Mouse (Mus musculus): ENCODE results near the gene Colca2. TPM values are rescaled to one million over a fixed set of nuclear protein-coding genes. Genes with fewer than 3 reads are reported as not detected.
A peak's percentile ranks its signal among the peaks of the same experiment; 100 is the strongest.

Gene Colca2
- total RNA-seq (2015) (not detected in 2 replicates), total RNA-seq (2017) (not detected in 2 replicates)

- ATAC-seq (ENCODE audit: poor library complexity, severe bottlenecking): peak; percentile 53
These were observed at the start of gene Colca2 for GRCm38 (mm10) chr9:51278500-51279381. Gene Colca2, minus strand, starts transcription at chr9:51278569.

DNA sequence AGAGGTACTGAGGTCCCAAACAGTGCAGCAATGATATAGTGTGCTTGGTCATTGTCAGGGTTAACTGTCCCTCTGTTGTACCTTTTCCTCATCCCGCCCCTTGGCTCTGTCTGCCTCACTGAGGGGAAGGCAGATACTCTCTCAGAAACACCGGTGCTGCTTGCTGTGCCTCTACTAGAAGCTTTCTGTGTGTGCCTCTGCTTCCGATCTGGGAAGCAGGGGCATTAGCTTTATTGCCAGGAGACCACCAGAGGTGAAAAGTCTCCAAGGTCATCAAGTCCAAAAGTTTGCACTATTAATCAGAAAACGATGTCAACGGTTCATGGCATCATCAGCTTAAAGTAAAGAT lies 49.2 kb upstream of the Colca2 start:
- no peak for ATAC-seq (ENCODE audit: poor library complexity, severe bottlenecking)

DNA sequence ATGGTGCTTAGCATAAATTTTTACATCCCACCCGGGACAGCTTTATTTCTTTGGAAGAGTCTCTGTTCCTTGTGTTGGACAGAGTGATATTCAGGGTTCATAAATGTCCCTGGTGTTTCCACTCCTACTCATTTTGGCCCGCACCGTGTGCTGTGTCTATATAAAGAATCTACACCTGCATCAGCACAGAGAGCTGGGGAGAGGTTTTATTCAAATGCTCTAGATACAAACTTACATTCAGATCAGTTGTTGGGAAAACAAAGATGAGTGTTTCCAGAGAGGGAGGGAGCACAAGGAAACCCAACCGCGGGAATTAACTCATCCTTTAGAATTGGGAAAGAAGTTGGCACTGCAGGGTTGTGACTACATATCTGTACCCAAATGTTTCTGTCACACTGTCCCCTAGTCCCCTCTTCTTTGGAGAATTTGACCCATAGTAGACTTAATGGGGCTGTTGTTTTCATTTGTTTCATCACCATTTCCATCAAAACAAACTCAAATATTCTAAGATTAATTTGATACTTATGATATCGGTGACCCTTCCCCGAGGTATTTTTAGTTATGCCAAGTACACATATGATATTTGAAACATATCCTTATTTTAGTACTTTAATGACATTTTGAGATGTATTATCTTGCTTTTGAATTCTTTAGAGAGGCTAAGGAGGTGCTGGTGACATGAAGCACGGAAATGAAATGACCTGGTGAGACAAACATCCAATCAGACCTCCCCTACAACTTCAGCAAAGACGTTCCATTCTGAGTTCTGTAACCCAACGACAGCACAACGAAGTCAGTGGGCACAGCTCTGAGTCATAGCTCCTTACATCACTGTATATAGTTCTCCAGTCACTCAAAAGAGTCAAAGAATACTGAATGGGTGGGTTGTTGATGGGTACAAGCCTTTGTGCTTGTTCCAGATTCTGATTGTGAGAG lies 48.5 kb upstream of the Colca2 start:
- no peak for ATAC-seq (ENCODE audit: poor library complexity, severe bottlenecking)

DNA sequence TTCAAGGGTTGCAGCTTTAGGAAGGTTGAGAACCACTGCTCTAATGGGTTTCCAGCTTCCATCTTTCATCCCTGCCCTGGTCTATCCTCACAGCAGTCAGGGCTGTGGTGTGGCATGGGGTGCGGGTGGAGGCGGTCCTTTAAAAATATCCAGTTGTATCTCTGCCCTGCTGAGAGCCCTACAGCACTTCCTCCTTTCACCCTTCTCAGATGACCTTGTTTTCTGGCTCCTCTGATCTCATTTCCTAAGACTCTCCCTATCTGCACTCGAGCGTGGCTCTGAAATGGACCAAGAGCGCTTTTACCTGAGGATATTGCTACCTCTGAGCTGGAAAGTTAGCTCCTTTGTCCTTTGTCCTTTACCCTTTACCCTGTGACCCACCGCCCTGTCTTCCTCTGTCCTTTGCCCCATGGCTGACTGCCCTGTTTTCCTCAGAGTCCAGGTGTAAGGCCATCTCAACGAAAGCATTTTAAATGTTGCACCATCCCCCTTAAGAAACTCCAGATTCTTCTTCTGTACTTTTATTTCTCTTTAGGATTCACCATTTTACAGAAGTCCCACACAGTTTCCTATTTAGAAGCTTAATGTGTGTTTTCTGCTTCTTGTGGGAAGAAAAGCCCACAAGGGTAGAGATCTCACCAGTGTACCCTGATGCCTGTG lies 46.2 kb upstream of the Colca2 start:
- ATAC-seq (ENCODE audit: poor library complexity, severe bottlenecking): no peak

GRCm38 (mm10) chr9:51320096-51320495 lies 41.7 kb upstream of the Colca2 start:
- no peak for ATAC-seq (ENCODE audit: poor library complexity, severe bottlenecking)

GRCm38 (mm10) chr9:51318246-51318645 lies 39.9 kb upstream of the Colca2 start:
- ATAC-seq (ENCODE audit: poor library complexity, severe bottlenecking): no peak

GRCm38 (mm10) chr9:51317322-51317721 lies 39.0 kb upstream of the Colca2 start:
- ATAC-seq (ENCODE audit: poor library complexity, severe bottlenecking): no peak

DNA sequence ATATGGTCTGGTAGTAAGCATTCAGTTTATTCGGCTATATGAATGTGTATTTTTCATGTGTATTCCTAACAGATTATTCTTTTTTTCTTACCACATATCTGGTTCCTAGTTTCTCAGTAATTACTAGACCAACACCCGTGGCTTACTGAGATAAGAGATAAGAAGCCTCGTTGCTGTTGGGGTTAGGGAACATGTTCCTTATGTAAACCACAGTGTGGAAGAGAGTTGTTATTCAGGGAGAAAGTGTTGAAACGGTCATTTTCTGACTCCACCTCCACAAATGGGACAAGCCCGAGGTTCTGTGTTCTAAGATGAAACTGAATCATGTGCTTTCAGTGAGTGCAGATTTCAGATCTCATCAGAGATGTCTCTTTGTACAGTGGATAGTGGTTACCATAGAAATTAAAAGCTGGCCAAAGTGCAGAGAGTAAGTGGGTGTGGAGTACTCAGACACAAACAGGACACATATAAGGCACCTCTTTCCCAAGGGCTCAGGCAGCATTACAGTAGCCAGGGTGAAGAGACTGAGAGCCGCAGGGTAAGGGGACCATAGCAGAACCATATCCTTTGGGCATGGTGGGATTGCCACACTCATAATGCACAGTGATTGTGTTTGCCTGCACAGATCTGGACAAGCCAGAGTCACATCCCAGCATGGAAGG lies 37.2 kb upstream of the Colca2 start:
- no peak for ATAC-seq (ENCODE audit: poor library complexity, severe bottlenecking)

GRCm38 (mm10) chr9:51312554-51313317 lies 34.4 kb upstream of the Colca2 start:
- ATAC-seq (ENCODE audit: poor library complexity, severe bottlenecking): no peak

GRCm38 (mm10) chr9:51310515-51310914 lies 32.1 kb upstream of the Colca2 start:
- ATAC-seq (ENCODE audit: poor library complexity, severe bottlenecking): no peak

GRCm38 (mm10) chr9:51306351-51306750 lies 28.0 kb upstream of the Colca2 start:
- no peak for ATAC-seq (ENCODE audit: poor library complexity, severe bottlenecking)

DNA sequence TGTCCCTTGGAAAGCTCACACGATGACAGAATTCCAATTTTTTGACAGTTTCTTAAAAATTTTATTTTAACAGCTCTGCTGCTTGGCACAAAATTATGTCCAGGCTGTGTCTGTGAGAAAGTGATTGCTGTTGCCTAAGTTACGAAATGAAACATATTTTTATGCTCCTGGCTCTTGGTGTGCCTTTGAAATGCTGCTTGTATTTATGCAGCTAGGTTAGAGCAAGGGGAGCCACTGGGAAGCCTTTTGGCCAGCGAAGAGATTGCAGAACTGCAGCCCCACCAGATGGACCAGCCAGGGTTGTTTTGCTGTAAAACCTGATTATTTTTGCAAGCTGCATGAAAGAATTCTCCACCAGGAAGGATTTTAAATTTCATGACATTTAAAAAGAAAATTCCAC lies 26.8 kb upstream of the Colca2 start:
- ATAC-seq (ENCODE audit: poor library complexity, severe bottlenecking): no peak

GRCm38 (mm10) chr9:51303980-51304379 lies 25.6 kb upstream of the Colca2 start:
- ATAC-seq (ENCODE audit: poor library complexity, severe bottlenecking): no peak

DNA sequence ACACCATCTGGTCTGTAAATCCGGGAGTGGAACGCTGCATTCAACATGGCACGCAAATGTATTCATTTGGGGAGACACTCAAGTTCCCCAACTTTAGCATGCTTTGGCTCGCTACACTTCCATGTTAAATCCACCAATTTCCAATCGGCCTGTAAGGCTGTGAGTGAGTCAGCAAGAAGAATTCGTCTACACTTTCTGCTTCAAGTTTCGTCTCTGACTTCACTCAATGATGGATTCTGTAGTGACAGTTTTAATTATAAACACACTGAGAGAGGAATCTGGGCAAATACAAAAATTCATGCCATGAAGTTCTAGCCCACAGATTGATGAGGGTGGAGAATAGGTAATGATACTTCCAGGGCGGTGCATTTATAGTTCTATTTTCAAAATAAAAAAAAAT lies 15.2 kb upstream of the Colca2 start:
- no peak for ATAC-seq (ENCODE audit: poor library complexity, severe bottlenecking)

DNA sequence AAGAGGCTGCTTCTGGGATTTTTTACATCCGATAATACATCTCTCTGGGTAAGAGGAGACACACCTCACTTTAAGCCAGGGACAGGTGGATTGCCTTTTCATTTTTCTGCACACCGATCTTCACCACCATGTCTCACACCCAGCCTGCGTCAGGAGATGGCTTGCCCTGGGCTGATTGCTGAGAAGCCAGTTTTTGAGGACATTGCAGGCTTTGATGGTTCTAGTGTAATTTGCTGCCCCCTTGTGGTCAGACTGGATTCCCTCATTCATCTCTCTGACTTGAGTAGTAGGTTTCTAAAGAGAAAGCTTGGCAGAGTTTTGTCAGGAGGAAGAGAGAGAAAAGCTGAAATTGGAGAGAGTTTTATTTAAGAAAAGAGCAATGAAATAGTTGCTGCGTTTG lies 14.3 kb upstream of the Colca2 start:
- 0 out of 2 replicates have a peak, but pooled peaks have one; percentile 43 for ATAC-seq (ENCODE audit: poor library complexity, severe bottlenecking)

DNA sequence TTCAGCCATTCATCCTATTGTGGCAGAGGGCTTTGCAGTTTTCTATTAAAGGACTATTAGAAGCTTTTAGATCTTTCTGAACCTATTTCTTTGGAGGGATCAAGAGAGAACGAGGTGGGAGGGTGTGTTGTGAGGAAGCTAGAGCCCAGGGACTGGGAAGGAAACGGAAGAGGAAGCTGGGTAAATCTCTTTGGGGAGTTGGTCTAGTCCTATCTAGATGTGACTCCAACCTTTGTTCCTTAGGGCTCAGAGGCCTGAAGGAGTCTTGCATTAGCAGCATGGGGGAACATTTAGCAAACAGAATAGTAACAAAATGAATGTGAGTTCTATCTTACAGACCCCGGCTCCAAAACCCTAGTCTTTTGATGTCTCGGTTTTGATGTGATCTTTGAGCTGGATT lies 12.6 kb upstream of the Colca2 start:
- no peak for ATAC-seq (ENCODE audit: poor library complexity, severe bottlenecking)

GRCm38 (mm10) chr9:51286079-51286478 lies 7.7 kb upstream of the Colca2 start:
- no peak for ATAC-seq (ENCODE audit: poor library complexity, severe bottlenecking)

- no peak for ATAC-seq (ENCODE audit: poor library complexity, severe bottlenecking)
These were observed 403 bp downstream of the Colca2 start for GRCm38 (mm10) chr9:51277834-51278498.

GRCm38 (mm10) chr9:51274678-51275077 lies 3.7 kb downstream of the Colca2 start:
- ATAC-seq (ENCODE audit: poor library complexity, severe bottlenecking): no peak

All from megakaryocyte, adult 5-6 weeks (primary cell).